Mouse (Mus musculus) adrenal gland, adult 8-10 months (tissue): Measurements from ENCODE around the gene Nphs2. TPM values are rescaled to one million over a fixed set of nuclear protein-coding genes. Genes with fewer than 3 reads are reported as not detected.
"Not testable (repeated sequence)": the region's sequence is repeated elsewhere in the genome, so short reads cannot be mapped to it uniquely, and the experiment has no call there.

ENCODE experiments used
- DNase-seq: peaks from one replicate; pipeline ENCODE4 v3.0.0; 2022
- total RNA-seq, 4 experiments: library from RNA; stranded (reverse); gene quantifications; 2 replicates each; pipeline ENCODE4 v1.2.4; 2022

The Nphs2 gene
- not detected for total RNA-seq

DNA sequence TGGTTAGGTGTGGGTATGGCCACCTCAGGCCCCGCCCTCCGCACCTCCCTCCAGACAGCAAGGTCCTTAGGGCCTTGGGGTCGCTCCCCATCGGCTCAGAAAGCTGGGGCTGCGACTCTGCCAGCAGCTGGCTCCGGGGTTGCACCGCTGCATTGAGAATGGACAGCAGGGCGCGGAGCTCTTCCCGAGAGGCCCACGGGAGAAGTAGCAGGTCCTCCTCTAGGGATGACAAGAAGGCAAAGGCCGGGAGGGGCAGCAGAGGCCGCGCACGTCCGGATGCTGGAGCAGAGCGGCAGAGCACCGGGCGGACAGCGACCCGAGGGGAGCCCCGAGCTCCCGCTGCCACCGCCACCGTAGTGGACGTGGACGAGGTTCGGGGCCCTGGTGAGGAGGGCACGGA lies at the start of gene Nphs2:
Nphs2 (plus strand) TSS at position 98 of the 400 bp plus-strand sequence.
- no peak for DNase-seq

DNA sequence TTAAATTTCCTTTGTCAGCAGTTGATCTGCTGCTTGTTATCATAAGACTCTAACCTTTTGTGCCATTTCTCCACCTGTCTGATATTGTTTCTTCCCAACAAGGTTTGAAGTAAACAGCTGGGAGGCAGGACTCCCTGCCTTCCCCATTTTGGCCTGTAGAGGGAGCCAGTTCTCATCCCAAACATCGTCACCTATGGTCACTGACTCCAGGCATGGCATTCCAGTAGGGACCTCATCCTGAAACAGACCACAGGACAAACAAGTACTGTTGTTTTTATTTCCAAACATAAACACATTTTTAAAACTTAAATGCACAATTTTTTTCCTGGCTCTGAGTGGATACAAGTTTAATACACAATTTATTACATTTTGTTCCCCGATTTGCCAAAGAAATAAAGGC lies 47.2 kb upstream of the Nphs2 start:
- peak; percentile 29 for DNase-seq

DNA sequence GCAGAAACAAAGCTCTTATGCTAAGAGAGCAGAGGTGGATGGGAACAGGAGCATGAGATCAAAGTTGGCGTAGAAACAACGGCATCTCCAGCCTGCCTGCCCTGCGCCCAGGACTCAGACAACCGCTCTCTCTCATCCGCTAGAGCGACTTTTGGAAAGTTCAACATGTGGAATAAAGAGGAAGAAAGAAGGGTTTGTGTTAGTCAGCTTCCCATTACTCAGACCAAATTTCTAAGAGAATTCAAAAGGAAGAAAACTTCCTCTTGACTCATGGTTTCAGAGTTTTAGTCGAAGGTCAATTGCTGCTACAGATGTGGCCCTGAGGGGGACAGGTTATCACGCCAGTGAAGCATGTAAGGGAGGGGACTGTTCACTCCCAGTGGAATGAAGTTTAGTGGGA lies 46.6 kb upstream of the Nphs2 start:
- peak; percentile 4 for DNase-seq

DNA sequence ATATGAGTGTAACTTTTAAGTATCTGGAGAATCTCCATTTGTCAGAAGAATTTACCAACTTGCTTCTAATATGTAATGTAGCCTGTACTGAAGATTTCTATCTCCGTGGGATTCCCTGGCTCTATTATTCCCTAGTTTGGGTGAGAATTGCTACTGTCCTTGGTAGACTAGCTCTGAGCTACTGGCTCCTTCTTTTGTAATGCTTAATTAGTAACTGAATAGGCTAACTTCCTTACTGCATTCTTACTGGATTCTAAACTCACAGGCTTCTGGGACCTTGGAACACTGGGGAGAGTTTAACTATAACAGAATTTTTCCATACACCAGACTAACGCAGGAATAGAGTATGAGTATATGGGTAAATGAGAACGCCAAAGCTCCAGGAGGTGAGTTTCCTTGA lies 42.0 kb upstream of the Nphs2 start:
- not testable (repeated sequence) for DNase-seq

DNA sequence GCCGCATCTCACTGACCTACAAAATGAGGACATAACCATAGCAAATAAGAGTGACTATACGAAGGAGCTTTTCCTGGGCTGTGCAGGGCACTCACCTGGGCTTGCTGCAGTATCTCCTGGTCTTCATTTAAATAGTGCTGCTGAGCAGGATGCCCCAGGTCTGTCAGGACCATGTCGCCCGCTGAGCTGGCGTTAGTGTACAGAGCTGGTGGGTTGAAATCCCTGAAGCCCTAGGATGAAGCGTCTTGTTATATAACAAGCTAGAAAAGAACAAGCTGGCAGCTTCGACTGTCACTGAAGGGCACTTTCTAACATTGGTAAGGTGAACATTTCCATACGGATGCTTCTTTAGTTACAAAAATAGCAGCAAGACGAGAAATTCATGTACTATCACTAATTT lies 40.1 kb upstream of the Nphs2 start:
- no peak for DNase-seq

DNA sequence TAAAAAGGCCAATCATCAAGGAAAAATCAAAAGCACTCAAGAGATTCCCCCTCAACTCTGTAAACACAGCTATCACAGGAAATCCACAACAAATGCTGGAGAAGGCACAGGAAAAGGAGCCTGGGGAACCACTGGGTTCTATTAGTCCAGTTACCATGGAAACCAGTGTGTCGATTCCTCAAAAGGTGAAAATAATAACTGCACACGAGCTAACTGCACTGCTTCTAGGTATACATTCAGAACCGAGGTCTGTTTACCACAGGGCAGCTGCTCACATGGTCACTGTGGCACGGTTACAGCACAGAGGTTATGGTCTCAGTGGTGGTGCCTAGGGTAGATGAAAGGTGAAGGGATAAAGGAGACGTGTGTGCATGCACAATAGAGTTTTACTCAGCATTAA lies 38.9 kb upstream of the Nphs2 start:
- DNase-seq = no peak

DNA sequence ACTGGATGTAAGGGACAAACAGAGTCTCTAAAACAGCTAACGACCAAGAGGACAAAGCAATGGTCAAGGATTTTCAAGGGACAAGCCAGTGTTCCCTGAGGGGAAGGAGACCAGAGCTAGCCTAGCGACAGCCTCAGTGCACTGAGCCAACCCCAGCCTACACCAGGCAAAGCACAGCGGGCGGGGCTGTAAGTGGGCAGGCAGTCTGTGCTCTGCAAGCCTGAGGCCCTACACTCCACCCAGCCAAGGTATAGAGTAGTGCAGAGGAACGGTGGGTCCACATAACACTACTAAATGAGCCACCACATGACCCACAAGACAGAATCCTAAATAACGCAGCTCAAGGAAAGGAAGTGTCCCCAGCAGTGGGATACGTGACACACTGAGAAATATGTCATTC lies 36.9 kb upstream of the Nphs2 start:
- DNase-seq = no peak

DNA sequence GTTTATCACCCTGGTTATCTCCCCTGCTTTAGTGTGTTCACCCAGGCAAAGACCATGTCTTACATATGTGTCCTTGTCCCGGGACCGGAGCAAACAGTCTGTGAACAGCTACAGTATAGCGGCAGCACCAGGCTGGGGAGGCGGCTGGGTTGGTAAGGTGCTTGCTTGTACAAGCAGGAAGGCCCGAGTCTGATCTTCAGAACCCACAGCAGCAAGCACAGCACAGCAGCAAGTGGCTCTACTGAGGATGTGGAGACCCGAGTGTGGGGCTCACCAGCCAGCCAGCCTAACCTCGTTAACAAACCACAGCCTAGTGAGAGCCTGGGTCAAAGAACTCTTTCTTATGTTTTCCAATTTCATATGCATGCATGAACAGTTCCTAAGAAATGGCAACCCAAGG lies 30.4 kb upstream of the Nphs2 start:
- no peak for DNase-seq

DNA sequence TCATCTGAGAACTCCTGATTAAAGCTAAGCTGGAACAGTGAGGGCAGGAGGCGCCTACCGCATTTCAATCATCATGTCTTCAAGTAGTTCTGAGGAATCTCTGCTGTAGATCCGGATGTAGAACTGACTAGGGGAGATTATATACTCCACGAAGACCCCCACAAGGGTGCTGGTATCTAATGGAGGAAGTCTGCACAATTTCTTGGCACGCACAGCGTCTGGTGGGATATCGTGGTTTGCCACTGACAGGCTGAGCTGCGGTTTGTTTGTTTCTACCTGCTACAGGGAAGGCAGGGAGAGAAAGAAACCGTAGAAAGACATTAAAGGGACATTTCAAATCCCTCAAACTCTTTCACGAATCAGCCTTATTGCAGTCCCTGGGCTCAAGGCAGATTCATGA lies 26.3 kb upstream of the Nphs2 start:
- no peak for DNase-seq

DNA sequence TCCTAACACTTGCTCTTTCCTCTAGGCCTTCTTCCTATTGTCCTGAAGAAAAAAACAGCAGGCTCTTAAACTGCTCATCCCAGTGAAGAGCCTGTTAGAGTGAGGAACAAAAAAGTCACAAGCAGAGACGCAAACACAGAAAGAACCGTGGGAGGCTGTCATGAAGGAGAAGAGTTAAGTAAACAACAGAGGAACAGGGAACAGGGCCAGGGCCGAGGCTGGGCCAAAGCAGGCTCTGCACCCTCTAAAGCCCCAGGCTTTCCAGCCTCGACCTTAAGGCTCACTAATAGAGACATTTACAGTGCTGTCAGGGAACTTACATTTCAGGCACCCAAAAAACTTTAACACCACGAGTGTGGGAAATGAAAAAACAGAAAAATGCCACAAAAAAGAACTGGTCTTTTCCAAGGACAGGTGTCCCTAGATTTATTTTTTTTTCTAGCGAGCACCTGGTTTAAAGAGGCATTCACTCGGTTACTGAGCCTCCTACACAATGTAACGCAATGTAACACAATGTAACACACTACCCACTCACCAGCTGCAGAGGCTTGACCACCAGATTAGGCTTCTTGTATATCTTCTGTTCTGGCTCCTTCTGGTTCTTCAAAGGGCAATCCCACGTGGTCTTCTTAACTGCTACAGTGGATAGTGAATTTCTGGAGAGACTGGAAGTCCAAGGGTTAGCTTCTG lies 25.5 kb upstream of the Nphs2 start:
- no peak for DNase-seq

DNA sequence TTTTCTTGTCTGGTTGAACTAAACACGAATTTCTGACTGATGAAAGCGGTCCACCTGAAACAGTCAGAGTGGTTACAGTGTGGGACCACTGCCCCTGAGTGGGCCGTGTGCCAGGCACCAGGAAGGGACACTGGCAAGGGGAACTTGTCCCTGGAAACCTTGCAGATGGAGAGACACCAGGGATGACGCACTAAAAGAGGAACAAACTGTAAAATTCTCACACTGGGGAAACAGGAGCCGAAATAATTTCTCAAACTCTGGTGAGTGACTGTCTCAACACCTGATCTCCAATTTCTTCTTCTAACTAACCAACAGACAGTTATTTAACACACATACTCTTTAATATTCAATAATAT lies 25.0 kb upstream of the Nphs2 start:
- no peak for DNase-seq

DNA sequence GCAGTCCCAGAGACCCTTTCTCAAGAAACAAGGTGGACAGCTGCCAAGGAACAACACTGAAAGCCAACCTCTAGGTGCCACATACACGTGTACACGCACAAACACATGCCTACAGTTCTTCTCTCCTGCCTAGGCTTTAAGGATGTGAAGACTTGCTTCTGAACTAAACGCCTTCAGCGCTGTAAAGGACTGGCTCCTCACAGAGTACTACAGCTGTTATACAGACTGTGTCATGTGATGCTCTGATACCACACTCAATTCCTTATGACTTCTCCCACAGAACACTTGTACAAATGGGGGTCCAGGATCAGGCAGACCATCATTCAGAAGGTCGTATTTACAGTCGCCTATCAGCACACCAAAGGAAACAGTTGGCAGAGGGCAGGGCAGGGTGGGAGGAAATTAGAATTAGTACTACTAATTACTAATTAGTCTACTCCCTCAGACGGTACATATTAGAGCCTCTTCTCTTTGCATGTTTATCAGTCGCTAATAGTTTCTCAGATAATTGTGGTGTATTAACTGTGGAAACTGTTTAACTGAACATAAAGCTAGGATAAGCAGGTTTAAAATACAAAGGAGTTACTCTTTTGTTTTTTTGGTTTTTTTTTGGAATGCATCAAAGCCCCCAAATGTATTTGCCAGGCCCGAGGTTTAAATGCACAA lies 21.8 kb upstream of the Nphs2 start:
- DNase-seq = no peak

DNA sequence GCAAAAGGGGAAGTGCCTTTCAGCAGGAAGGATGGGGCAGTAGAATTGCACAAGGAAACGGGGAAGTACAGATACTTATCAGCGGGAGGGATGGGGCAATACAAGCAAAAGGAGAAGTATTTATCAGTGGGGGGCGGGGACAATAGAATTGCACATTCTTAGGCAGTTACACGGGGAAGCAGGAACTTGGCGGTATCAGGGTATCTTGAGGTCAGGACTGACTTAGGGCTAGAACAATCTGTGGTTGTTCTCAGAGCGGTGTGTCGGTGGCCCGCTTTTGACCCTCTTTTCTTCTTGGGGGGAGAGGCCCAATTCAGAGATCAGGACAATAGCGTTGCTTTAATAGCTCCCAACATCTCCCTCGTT lies 21.3 kb upstream of the Nphs2 start:
- not testable (repeated sequence) for DNase-seq

DNA sequence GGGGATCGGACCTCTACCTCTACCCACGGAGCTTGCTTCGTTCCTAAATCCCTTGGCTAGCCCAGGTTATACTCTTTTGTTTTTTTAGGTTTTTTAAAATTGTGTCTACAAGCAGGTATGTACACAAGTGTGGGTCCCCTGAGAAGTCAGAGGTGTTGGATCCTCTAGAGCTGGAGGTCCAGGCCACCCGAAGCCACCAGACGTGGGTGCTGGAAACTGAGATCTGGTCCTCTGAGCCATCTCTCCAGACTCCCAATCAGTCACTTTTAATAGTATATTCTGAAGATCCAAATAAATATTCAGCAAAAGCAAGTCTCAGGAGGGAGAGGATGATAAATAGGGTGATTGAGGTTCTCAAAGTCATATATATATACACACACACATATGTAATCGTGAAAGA lies 20.5 kb upstream of the Nphs2 start:
- no peak for DNase-seq

DNA sequence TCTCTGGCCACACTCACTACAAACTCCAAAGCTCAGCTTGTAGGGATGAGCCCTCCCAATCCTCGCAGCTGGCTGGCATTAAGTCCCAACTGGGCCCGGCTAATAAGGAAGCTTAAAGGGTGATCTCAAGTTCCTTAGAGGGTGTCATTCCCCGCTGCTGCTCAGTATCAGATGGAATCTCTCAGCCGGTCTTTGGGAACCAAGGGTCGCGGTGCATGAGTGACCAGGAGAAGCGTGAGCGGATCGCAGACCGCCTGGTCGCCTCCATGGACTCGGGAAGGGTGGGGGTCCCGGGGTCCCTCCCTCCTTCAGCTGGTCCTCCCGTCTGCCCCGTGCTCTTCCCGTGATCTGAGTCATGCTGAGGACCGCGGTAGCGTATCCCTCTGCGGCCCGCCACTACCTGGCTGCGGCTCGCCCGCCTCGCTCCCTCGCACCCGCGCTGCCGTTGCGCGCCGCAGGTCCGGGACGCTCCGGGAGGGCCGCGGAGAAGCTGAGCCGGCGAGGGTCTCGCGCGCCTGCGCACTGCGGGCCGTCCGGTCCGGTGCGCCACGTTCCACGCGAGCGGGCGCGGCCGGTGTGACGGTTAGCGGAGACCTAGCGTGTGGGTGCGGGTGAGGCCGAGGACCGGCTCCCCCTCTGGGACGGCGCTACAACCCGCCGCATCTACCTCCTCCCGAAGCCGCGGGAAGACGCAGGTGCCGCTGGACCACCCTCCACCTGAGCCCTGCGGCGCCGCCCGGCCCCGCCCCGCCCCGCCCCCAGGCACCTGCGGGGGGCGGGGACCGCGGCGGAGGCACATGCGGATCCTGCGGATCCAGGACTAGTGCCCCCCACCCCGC lies 7.4 kb upstream of the Nphs2 start, which contains the start of gene Tdrd5:
Tdrd5 (minus strand) TSS at position 754 of the 839 bp plus-strand sequence.
- DNase-seq = no peak

DNA sequence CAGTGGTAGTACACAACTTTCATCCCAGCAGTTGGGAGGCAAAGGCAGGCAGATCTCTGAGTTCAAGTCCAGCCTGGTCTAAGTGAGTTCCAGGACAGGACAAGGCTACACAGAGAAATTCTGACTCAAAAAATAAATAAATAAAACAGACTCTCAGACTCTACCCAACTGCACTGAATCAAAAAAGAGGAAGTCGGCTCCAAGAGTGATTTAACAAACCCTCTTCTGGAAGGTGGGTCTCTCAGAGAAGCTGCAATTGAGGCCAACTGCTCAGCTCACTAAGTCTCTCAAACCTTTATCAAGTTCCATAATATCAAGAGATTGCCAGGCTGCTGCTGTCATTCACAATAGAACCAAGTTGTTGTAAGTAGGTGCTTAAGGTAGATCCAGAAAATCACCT lies 1.9 kb upstream of the Nphs2 start:
- DNase-seq = no peak

DNA sequence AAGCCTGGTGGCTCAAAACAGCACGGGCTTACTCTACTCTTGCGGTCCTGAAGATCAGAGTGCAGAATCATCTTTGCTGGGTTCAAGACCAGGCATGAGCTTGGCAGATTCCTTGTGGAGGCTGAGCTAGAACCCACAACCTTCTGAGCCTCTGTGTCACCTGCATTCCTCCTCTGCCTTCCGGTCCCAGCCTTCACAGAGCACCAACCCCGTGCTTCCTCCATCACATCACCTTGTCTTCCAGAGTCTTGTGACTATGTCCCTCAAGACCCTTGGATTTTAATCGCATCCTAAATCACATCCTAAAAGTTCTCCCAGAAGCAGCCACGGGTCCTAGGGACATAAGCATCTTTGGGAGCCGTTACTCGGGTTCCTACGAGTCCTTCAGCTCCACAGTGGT lies 12.6 kb downstream of the Nphs2 start:
- DNase-seq = no peak

DNA sequence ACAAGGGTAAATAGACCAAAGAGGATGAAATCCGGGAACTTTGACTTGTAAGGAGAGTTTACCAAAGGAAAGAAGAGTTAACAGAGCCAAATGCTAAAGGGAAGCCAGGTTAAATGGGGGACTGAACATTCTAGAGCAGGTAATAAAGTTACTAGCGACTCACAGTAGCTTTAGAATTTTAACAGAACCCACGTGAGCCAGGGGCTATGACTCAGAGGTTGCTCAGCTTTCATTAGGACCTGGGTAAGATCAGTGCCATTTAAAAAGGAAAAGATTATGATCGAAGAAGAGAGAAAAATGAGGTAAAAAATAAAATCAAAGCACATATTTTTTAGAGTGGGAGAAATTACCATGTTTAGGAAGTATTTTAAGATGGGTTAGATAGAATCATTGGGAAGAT lies 30.3 kb downstream of the Nphs2 start:
- DNase-seq = no peak

DNA sequence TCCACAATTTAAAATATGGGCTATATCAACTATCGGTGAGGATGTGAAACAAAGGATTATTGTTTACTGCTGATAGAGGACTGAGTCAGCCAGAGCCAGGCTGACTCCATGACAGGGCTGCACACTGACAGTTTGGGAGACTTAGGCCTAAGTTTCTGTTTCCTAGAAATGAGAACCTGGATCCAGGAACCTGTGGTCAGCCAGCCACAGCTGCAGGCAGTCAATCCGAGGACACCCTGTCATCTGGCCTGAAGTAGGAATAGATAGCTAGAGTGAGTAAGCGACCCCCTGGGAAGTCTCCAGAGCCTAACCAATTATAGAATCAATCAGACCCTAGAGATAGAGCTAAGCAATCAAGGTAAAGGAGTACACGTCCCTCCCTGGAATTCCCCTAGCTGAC lies 33.9 kb downstream of the Nphs2 start:
- DNase-seq = no peak

DNA sequence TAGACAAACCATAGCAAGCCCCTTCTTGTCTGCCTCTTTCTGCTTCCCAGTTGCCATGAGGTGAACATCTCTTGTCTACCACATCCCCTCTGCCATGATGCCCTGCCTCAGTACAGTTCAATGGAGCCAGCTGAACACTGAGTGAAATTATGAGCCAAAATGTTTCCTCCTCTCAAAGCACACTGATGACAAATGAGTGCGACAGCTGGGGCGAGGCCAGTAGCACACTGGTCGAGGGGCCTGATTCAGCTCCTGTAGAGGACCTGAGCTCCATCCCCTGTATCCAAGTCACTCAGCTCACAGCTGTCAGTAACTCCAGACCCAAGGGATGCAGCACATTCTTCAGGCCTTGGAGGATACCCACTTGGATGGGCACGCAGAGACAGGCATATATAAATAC lies 35.1 kb downstream of the Nphs2 start:
- no peak for DNase-seq

DNA sequence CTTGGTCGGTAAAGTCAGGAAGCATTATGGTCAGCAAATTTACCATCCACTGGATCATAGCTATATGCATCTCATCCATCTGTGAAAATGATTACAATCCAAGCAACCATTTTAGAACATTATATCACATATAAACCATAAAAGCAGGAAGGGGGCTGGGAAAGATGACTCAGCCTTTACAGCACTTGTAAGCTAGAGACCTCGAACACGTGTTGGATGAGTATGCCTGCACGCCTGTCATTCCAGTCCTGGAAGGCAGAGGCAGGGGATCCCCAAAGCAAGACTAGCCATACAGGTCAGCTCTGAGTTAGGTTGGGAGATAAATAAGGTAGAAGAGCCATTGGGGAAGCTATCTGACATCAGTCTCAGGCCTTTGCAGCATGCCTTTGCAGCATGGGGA lies 38.5 kb downstream of the Nphs2 start:
- no peak for DNase-seq

DNA sequence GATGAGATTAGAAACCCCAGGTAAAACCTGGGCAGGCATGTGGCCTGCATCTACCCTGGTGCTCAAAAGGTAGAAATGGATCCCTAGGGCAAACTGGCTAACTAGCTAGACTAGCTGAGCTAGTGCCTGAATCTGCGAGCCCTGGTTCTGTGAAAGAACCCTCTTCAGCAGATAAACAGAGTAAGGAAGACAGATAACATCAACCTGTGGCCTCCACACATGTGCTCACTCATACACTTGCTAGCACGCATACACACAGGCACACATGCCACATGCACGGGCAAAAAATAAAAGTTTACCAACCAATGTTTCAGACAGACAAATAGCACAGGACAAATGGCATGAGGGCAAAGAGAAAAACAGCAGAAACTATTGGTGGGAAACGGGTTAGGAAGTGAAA lies 39.9 kb downstream of the Nphs2 start:
- no peak for DNase-seq

DNA sequence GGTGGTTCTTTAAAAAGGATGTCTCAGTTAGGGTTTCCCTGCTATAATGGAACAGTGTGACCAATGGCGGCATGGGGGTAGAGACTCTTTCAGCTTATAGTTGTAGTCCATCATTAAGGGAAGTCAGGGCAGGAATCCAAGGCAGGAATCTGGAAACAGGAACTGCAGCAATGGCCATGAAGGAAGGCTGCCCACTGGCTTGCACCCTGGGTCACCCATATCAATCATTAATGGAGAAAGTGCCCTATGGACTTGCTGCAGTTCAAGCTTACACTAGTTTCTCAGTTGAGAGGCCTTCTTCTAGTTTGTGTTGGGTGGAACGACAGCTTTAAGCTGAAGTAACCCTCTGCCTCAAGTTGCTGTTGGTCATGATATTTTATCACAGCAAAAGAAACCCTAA lies 41.9 kb downstream of the Nphs2 start:
- no peak for DNase-seq

DNA sequence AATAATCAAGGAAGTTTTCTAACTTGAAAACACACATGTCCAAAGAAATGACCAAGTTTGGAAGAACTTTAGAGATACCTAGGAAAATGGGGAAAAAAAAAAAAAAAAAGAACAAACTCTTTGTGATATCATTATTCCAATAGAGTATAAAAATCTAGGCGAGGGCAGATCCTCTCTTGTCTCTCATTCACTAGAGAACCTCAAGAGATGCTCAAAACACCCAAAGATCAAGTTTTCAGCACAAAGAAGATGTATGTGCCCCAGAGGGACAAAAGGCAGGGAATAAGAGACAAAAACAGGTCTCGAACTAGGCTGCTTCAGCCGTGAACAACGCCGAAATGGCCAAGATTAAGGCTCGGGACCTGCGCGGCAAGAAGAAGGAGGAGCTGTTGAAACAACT lies 55.2 kb downstream of the Nphs2 start, which contains the start of gene Gm2000:
Gm2000 (plus strand) TSS at position 301 of the 400 bp plus-strand sequence.
- DNase-seq = no peak
